Mouse (Mus musculus) intestine, postnatal 0 days (tissue): ENCODE measurements around the gene Stard9. TPM values are rescaled to one million over a fixed set of nuclear protein-coding genes. Genes with fewer than 3 reads are reported as not detected.

Experiments used
- ATAC-seq: fragments of 200-750 bp; cut with Nextera tagmentation; 2 replicates; pipeline ENCODE4 v1.8.0; 2017; ENCODE audit warnings: mild to moderate bottlenecking, moderate TSS enrichment, moderate library complexity
- H3K27ac ChIP-seq: fragments of 300-500 bp; sonication (generic); 2 replicates; pipeline ENCODE4 v1.5.1; 2014; ENCODE audit warnings: mild to moderate bottlenecking, low read depth, low read length, moderate library complexity
- H3K27me3 ChIP-seq: fragments of 300-500 bp; sonication (generic); replicated peaks from 2 replicates; pipeline ENCODE4 v1.6.1; 2014; ENCODE audit warnings: low read length, mixed read lengths; ENCODE audit not compliant: control insufficient read depth, insufficient read depth
- H3K36me3 ChIP-seq: fragments of 300-500 bp; sonication (generic); 2 replicates; pipeline ENCODE4 v1.6.1; 2014; ENCODE audit warnings: mild to moderate bottlenecking, moderate library complexity; ENCODE audit not compliant: control insufficient read depth, insufficient read depth
- H3K4me1 ChIP-seq: fragments of 300-500 bp; sonication (generic); replicated peaks from 2 replicates; pipeline ENCODE4 v1.6.1; 2014; ENCODE audit warnings: antibody characterized with exemption, low read length, mixed read lengths; ENCODE audit not compliant: control insufficient read depth, insufficient read depth
- H3K4me2 ChIP-seq: fragments of 300-500 bp; sonication (generic); replicated peaks from 2 replicates; pipeline ENCODE4 v1.6.1; 2014; ENCODE audit warnings: low read depth, mild to moderate bottlenecking, moderate library complexity
- H3K4me3 ChIP-seq: fragments of 300-500 bp; sonication (generic); 2 replicates; pipeline ENCODE4 v1.5.1; 2014; ENCODE audit warnings: low read depth, low read length
- H3K9ac ChIP-seq: fragments of 300-500 bp; sonication (generic); 2 replicates; pipeline ENCODE4 v1.6.1; 2014; ENCODE audit warnings: mild to moderate bottlenecking, low read depth, low read length
- H3K9me3 ChIP-seq: fragments of 300-500 bp; sonication (generic); 2 replicates; pipeline ENCODE4 v1.6.1; 2016; ENCODE audit warnings: mixed run types; ENCODE audit not compliant: control insufficient read depth
- CTCF ChIP-seq: sonication (generic); IDR thresholded peaks from 2 replicates; pipeline ENCODE4 v1.5.1; 2016; ENCODE audit warnings: low read depth, mild to moderate bottlenecking, control low read depth, antibody characterized with exemption, moderate library complexity
- WGBS: fragments of 180-500 bp; shearing (Covaris S2); extraction: QIAGEN DNeasy Blood & Tissue Kit; methylation state at CpG from one replicate; pipeline ENCODE4 v1.1.7; 2014; 5-methylcytosine and 5-hydroxymethylcytosine counted together
- polyA plus RNA-seq: library from polyadenylated mRNA; unstranded; fragments of >200 nt; fragmentation: Nextera tagmentation; extraction: Ambion mirVana; gene quantifications from 2 replicates; pipeline ENCODE4 v1.2.1, GENCODE M21; 2015

Stard9 gene
- polyA plus RNA-seq, 1 experiment from 2014 or later, result 1.6 TPM

DNA sequence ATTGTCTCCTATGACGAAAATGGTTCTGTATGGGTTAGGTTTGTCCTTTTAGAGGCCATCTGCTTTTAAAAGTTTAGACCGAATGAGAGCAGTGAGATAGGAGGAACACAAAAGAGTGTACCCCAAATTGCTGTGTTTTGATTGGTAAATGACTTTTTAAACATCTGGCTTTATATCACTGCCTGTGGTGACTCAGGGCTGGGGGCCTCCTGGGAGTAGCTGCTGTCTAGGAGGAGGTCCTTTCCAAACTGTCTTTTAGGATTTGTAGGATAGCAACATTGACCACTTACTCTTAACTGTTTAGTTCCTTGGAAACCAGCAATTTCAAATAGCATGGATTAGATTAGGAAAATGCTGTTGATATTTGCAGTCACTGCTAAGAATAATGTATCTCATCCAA lies 1.3 kb downstream of the Stard9 start:
- Histone ChIP-seq H3K9ac (no peak overlapping the region), H3K9me3 (no peaks in the 10 kb centered on the region), H3K27ac (no peak overlapping the region), H3K36me3 (0 out of 2 replicates have a peak, but pooled peaks cover 8% of the 10 kb centered on the region), H3K4me1 (0 out of 2 replicates have a peak, but pooled peaks cover 3% of the 10 kb centered on the region), H3K4me3 (no peak overlapping the region), H3K27me3 (no peaks in the 10 kb centered on the region), H3K4me2 (peak overlapping the region; percentile 75; the same call in 1 of the 2 replicates)
- no peak for TF ChIP-seq CTCF
- no peak for ATAC-seq
- 81% methylated on average over 2 of the region's 2 CpGs for WGBS

DNA sequence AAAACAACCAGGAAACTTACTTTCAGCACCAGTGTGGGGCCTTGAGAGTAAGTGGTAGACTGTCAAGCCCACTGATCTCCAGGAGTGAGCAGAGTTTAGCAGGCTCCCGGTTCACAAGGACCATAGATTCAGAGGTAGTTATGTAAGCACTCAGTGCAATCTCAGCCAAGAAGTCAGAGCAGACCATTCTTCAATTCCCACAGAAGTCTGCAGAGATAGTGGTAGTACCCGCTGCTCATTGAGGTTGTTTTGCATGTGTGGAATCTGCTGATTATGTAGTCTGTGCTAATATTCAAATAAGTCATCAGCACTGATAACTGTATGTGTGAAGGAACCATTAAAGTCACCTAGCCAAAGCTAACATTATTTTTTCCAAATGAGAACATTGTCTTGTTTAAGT lies 1.7 kb downstream of the Stard9 start:
- H3K4me2 ChIP-seq, result 0 out of 2 replicates have a peak overlapping the region, but pooled peaks have one; percentile 3

DNA sequence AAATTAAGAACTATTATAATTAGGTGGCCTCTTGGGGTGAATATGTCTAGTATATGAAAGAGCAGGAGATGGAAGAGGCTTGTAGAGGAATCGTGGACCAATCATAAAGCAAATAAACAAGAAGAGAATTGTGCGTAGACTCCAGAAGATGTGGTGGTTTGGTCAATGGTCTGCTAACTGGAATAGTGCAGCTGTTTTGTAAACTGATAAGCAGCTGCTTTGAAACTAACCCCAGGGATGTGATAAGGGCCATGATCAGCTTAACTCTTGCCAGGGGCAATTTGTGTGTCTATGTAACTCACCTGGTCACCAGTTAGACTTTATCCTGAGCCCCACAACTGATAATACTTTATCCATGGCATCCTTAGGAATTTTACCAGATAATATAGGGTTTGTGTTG lies 2.6 kb downstream of the Stard9 start:
- H3K4me1 ChIP-seq, result 0 out of 2 replicates have a peak, but pooled peaks cover 3% of the 10 kb centered on the region
- TF ChIP-seq CTCF, result no peak
- H3K9me3 ChIP-seq, result no peaks in the 10 kb centered on the region
- no peak overlapping the region for H3K27ac ChIP-seq
- whole genome bisulfite sequencing, result 65% methylated on average over 2 of the region's 2 CpGs
- no peak overlapping the region for H3K9ac ChIP-seq
- no peak overlapping the region for H3K4me2 ChIP-seq
- H3K36me3 ChIP-seq, result 0 out of 2 replicates have a peak, but pooled peaks cover 12% of the 10 kb centered on the region
- H3K27me3 ChIP-seq, result no peaks in the 10 kb centered on the region
- H3K4me3 ChIP-seq, result no peak overlapping the region
- ATAC-seq, result no peak

More for the DNA sequence above, 1.7 kb downstream of the Stard9 start:
- Histone ChIP-seq H3K9me3 (no peaks in the 10 kb centered on the region), H3K36me3 (0 out of 2 replicates have a peak, but pooled peaks cover 12% of the 10 kb centered on the region), H3K27ac (no peak overlapping the region), H3K4me3 (no peak overlapping the region), H3K9ac (no peak overlapping the region), H3K4me1 (0 out of 2 replicates have a peak, but pooled peaks cover 3% of the 10 kb centered on the region), H3K27me3 (no peaks in the 10 kb centered on the region)
- 62% methylated on average over 2 of the region's 2 CpGs for WGBS
- TF ChIP-seq CTCF, result no peak
- no peak for ATAC-seq

DNA sequence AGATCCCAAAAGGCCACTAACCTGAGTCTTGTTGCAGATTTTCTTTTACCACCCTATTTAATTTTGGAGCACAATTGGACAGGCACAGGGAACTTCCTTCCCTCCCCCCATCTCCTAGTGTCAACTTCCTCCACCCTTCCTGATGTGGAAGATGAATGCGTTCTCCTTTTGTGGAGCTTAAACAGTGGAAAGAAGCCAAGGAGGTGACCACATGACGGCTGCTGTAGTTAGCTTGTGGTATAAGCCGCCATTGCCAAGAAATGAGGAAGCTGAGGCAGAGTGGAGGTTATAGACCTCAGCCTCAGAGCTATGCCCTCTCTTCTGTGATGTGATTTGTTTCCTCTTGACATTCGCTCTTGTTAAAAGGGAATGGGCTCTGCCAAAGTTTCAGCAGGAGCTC lies 3.0 kb downstream of the Stard9 start:
- WGBS, result 66% methylated on average over 4 of the region's 4 CpGs
- TF ChIP-seq CTCF, result no peak
- Histone ChIP-seq H3K36me3 (0 out of 2 replicates have a peak, but pooled peaks cover 12% of the 10 kb centered on the region), H3K27ac (no peak overlapping the region), H3K9me3 (no peaks in the 10 kb centered on the region), H3K27me3 (no peaks in the 10 kb centered on the region), H3K4me2 (no peak overlapping the region), H3K9ac (no peak overlapping the region), H3K4me3 (no peak overlapping the region), H3K4me1 (0 out of 2 replicates have a peak, but pooled peaks cover 3% of the 10 kb centered on the region)
- ATAC-seq, result no peak

DNA sequence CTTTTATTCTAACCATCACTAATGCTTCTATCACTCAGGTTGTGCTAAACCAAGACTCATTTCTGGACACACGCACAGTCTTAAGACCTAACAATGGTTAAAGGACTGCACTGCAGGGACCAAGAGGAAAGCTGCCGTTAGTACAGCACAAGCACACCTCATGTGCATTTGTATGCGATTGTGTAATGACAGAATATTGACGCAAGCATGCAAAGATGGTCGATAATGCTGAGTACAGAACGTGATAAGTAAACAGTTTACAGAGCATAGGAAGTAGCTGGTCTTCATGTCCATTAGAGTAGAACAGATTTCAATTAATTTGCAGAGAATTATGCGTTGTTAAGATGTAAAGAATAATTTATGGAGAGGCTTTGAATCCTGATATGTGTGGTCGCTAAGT lies 11.9 kb downstream of the Stard9 start:
- H3K9ac ChIP-seq, result no peak overlapping the region
- ATAC-seq, result no peak
- H3K4me3 ChIP-seq, result no peak overlapping the region
- no peak overlapping the region for H3K4me2 ChIP-seq
- no peak for TF ChIP-seq CTCF
- no peaks in the 10 kb centered on the region for H3K9me3 ChIP-seq
- H3K27me3 ChIP-seq, result no peaks in the 10 kb centered on the region
- H3K4me1 ChIP-seq, result no peaks in the 10 kb centered on the region
- no peaks in the 10 kb centered on the region for H3K36me3 ChIP-seq
- 77% methylated on average over 8 of the region's 8 CpGs for WGBS
- no peak overlapping the region for H3K27ac ChIP-seq

DNA sequence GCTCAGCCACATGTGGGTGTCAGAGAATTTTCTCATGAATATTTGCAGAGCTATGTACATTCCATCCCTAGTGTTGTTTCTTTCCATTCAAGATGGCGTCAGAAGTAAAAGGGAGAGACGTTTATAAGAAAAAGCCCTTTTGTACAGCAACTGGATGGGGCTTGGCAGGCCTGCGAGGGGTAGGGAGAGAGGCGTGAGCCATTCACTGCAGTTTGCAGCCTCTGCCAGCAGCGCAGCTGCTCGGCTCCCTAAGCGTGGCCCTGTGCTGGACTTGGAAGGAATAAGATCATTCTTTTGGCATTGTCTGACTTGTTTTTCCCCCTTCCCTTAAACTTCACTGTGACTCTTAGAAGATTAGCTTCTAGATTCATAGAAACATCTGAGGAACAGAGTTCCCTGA lies 14.9 kb downstream of the Stard9 start:
- Histone ChIP-seq H3K4me1 (no peaks in the 10 kb centered on the region), H3K9ac (no peak overlapping the region), H3K27ac (no peak overlapping the region; the same call in 1 of the 2 replicates), H3K4me3 (no peak overlapping the region), H3K36me3 (no peaks in the 10 kb centered on the region), H3K9me3 (no peaks in the 10 kb centered on the region), H3K27me3 (no peaks in the 10 kb centered on the region), H3K4me2 (no peak overlapping the region)
- ATAC-seq, result no peak
- TF ChIP-seq CTCF, result no peak
- WGBS, result 58% methylated on average over 7 of the region's 7 CpGs

DNA sequence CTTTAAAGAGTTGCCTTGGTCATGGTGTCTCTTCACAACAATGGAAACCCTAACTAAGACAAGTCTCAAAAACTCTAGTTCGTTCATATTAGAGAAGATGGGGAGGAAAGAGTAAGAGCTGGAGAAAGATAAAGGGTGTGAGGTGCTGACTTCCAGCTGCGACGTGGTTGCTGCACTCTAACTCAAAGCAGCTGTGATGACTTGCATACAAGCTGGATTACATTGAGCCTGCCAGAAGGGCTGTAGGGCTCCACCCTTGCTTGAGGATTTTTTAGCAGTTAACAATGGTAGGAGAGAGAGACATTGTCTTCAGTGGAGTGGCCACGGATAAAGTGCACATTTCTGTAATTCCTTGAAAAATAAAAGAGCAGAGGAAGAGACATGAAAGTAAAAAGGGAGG lies 17.9 kb downstream of the Stard9 start:
- TF ChIP-seq CTCF, result no peak
- WGBS, result 72% methylated on average over 4 of the region's 4 CpGs

More for the DNA sequence above, 17.9 kb downstream of the Stard9 start:
- Histone ChIP-seq H3K27ac (no peak overlapping the region), H3K36me3 (no peaks in the 10 kb centered on the region), H3K27me3 (no peaks in the 10 kb centered on the region), H3K4me3 (no peak overlapping the region), H3K4me2 (no peak overlapping the region), H3K9ac (no peak overlapping the region), H3K9me3 (no peaks in the 10 kb centered on the region), H3K4me1 (no peaks in the 10 kb centered on the region)
- ATAC-seq, result no peak
